Mouse (Mus musculus) myocyte (in vitro differentiated cells): ENCODE results near the gene Ptcd1.

Source experiments
- CEBPB ChIP-seq: IDR thresholded peaks from 2 replicates; pipeline ENCODE4 v1.6.1; 2011; ENCODE audit warnings: mild to moderate bottlenecking, moderate library complexity; ENCODE audit not compliant: poor library complexity, insufficient read depth, severe bottlenecking
- E2F4 ChIP-seq: IDR thresholded peaks from one replicate; pipeline ENCODE4 v1.6.1; 2011; ENCODE audit warnings: mild to moderate bottlenecking, control low read depth, moderate library complexity; ENCODE audit not compliant: insufficient read depth
- MAX ChIP-seq: IDR thresholded peaks from one replicate; pipeline ENCODE4 v1.6.1; 2011; ENCODE audit warnings: low read depth, mild to moderate bottlenecking, control low read depth
- MYOD1 ChIP-seq, 3 experiments: IDR thresholded peaks; one replicate each; pipeline ENCODE4 v1.6.1; 2011; ENCODE audit warnings: control low read depth in 2 of 3, low read depth in 2 of 3, mild to moderate bottlenecking in 2 of 3, moderate library complexity in 1 of 3; ENCODE audit not compliant: insufficient read length in 2 of 3, control insufficient read depth in 1 of 3
- POLR2A ChIP-seq: IDR thresholded peaks from one replicate; pipeline ENCODE4 v1.6.1; 2011; ENCODE audit warnings: low read depth, mild to moderate bottlenecking, control low read depth, moderate library complexity; ENCODE audit not compliant: insufficient read length
- POLR2AphosphoS2 ChIP-seq: IDR thresholded peaks from one replicate; pipeline ENCODE4 v1.6.1; 2011; ENCODE audit warnings: low read depth, control low read depth; ENCODE audit not compliant: insufficient read length
- REST ChIP-seq: IDR thresholded peaks from one replicate; pipeline ENCODE4 v1.6.1; 2011; ENCODE audit warnings: mild to moderate bottlenecking, control low read depth, moderate library complexity; ENCODE audit not compliant: insufficient read depth, insufficient read length
- SRF ChIP-seq: IDR thresholded peaks from one replicate; pipeline ENCODE4 v1.6.1; 2011; ENCODE audit warnings: low read depth; ENCODE audit not compliant: control insufficient read depth, insufficient read length
- TCF12 ChIP-seq: IDR thresholded peaks from one replicate; pipeline ENCODE4 v1.6.1; 2011; ENCODE audit warnings: mild to moderate bottlenecking, control low read depth; ENCODE audit not compliant: poor library complexity, insufficient read depth, severe bottlenecking
- TCF3 ChIP-seq: IDR thresholded peaks from one replicate; pipeline ENCODE4 v1.6.1; 2011; ENCODE audit warnings: low read depth, control low read depth; ENCODE audit not compliant: insufficient read length
- USF1 ChIP-seq: IDR thresholded peaks from one replicate; pipeline ENCODE4 v1.6.1; 2011; ENCODE audit warnings: low read depth, mild to moderate bottlenecking, control low read depth, moderate library complexity

- TF ChIP-seq POLR2A (no peak), USF1 (no peak), SRF (no peak), E2F4 (no peak), MAX (no peak), MYOD1 (IDR thresholded peaks at IDR 0.05; ENCODE audit: control insufficient read depth in 1 of 3, insufficient read length in 2 of 3, low read depth in 2 of 3) (no peak), CEBPB (no peak), TCF3 (no peak), POLR2AphosphoS2 (no peak), REST (no peak), TCF12 (no peak)
Measured at GRCm38 (mm10) chr5:145207385-145207784, 40.5 kb upstream of the Ptcd1 start.
